Mouse (Mus musculus) brain, adult 10 weeks (tissue): Measurements from ENCODE around the gene Gm28041. TPM values are rescaled to one million over a fixed set of nuclear protein-coding genes. Genes with fewer than 3 reads are reported as not detected.

Experiments used
- polyA plus RNA-seq: library from polyadenylated mRNA; stranded (reverse); fragments of 350-450 nt; fragmentation: Illumina TruSeq; extraction: RNeasy Lipid Tissue Mini Kit (QIAGEN cat#74804); gene quantifications from one replicate; pipeline ENCODE4 v1.2.3, GENCODE M21; 2015; ENCODE audit warnings: low read depth, low replicate concordance

Gm28041 gene
- not detected for polyA plus RNA-seq

GRCm38 (mm10) chr13:67375050-67375911, at the start of gene Gm28041, which contains the start of gene Zfp456:
Gene Gm28041 (minus strand): TSS chr13:67375733.
Gene Zfp456 (minus strand): TSS chr13:67375810.

GRCm38 (mm10) chr13:67421207-67421857, 45.8 kb upstream of the Gm28041 start, which contains the start of gene Zfp459:
Gene Zfp459 (minus strand): TSS chr13:67421418.

GRCm38 (mm10) chr13:67399183-67399903, 23.8 kb upstream of the Gm28041 start, which contains the start of gene Zfp429:
Gene Zfp429 (minus strand): TSS chr13:67399819.

GRCm38 (mm10) chr13:67360131-67360744, 15.3 kb downstream of the Gm28041 start, which contains the start of the genes Gm28044 and Zfp953:
Gene Gm28044 (minus strand): TSS chr13:67360536.
Gene Zfp953 (minus strand): TSS chr13:67360605.

GRCm38 (mm10) chr13:67332019-67332724, 43.4 kb downstream of the Gm28041 start, which contains the start of gene Zfp595:
Gene Zfp595 (minus strand): TSS chr13:67332570.

GRCm38 (mm10) chr13:67305822-67306672, 69.5 kb downstream of the Gm28041 start, which contains the start of gene Zfp457:
Gene Zfp457 (minus strand): TSS chr13:67306485.

Other genes with a start within 250 kb of the Gm28041 start
- 7.1 TPM for gene Rsl1, start 202.6 kb downstream of the Gm28041 start, polyA plus RNA-seq
- 2.7 TPM for gene Zfp455, start 181.2 kb downstream of the Gm28041 start, polyA plus RNA-seq
- gene Zfp458, start 97.3 kb downstream of the Gm28041 start, polyA plus RNA-seq: 6.0 TPM
- 0.83 TPM for gene Zfp457, start 69.2 kb downstream of the Gm28041 start, polyA plus RNA-seq
- 2.9 TPM for gene Zfp595, start 43.2 kb downstream of the Gm28041 start, polyA plus RNA-seq
- gene Gm28044, start 15.2 kb downstream of the Gm28041 start, polyA plus RNA-seq: not detected
- gene Zfp953, start 15.1 kb downstream of the Gm28041 start, polyA plus RNA-seq: 1.3 TPM
- 1.5 TPM for gene Zfp456, start 77 bp upstream of the Gm28041 start, polyA plus RNA-seq
- 3.9 TPM for gene Zfp429, start 24.1 kb upstream of the Gm28041 start, polyA plus RNA-seq
- 3.2 TPM for gene Zfp459, start 45.7 kb upstream of the Gm28041 start, polyA plus RNA-seq
- gene Zfp874a, start 75.9 kb upstream of the Gm28041 start, polyA plus RNA-seq: 18.4 TPM
- 14.4 TPM for gene Zfp874b, start 108.5 kb upstream of the Gm28041 start, polyA plus RNA-seq
- 8.9 TPM for gene Zfp58, start 124.8 kb upstream of the Gm28041 start, polyA plus RNA-seq
- not detected for gene Gm26965, start 150.4 kb upstream of the Gm28041 start, polyA plus RNA-seq
- 25.8 TPM for gene Zfp87, start 150.4 kb upstream of the Gm28041 start, polyA plus RNA-seq
- 10.3 TPM for gene Zfp748, start 178.1 kb upstream of the Gm28041 start, polyA plus RNA-seq
- gene Zfp729b, start 234.0 kb upstream of the Gm28041 start, polyA plus RNA-seq: 9.4 TPM